Mouse (Mus musculus) cerebellum, postnatal 10 days (tissue): ENCODE measurements at regions not wholly inside any gene's neighbourhood (a gene's known extent, or its start where the extent isn't known, plus 50 kb on each side); places are given as distances from the start of the nearest gene placed in this dataset.

ENCODE experiments used
- DNase-seq, 2 experiments: peaks; one replicate each; pipeline ENCODE4 v3.0.0; 2021; ENCODE audit warnings: mixed read lengths in 2 of 2

- no peak for DNase-seq
Observed at GRCm38 (mm10) chr4:70160525-70161224, 249.6 kb downstream of the Cdk5rap2 start.

GRCm38 (mm10) chr4:70160062-70160461 is 250.2 kb downstream of the Cdk5rap2 start:
- DNase-seq, result no peak

GRCm38 (mm10) chr4:70153179-70153578 is 257.1 kb downstream of the Cdk5rap2 start:
- DNase-seq, result no peak

- no peak for DNase-seq
Observed at GRCm38 (mm10) chr4:70109011-70109410, 301.2 kb downstream of the Cdk5rap2 start.

- DNase-seq, result peak; percentile 51 to 62
Observed at GRCm38 (mm10) chr4:70105776-70106175, 304.5 kb downstream of the Cdk5rap2 start.

- peak; percentile 24 to 31 for DNase-seq
Observed at GRCm38 (mm10) chr4:70097353-70097752, 312.9 kb downstream of the Cdk5rap2 start.

- DNase-seq, result peak; percentile 30 to 54
Observed at GRCm38 (mm10) chr4:70078206-70078605, 332.0 kb downstream of the Cdk5rap2 start.

GRCm38 (mm10) chr4:70062516-70062915 is 347.7 kb downstream of the Cdk5rap2 start:
- no peak for DNase-seq

GRCm38 (mm10) chr4:70058831-70059544 is 351.3 kb downstream of the Cdk5rap2 start:
- DNase-seq, result peak; percentile 80 to 84

- no peak for DNase-seq
Observed at GRCm38 (mm10) chr4:70053136-70053535, 357.1 kb downstream of the Cdk5rap2 start.

- no peak for DNase-seq
Observed at GRCm38 (mm10) chr4:70038241-70038640, 372.0 kb downstream of the Cdk5rap2 start.

GRCm38 (mm10) chr4:70035912-70036311 is 374.3 kb downstream of the Cdk5rap2 start:
- DNase-seq, result peak; percentile 51 to 72

GRCm38 (mm10) chr4:70032497-70032896 is 377.7 kb downstream of the Cdk5rap2 start:
- DNase-seq, result no peak

- no peak for DNase-seq
Observed at GRCm38 (mm10) chr4:70026848-70027247, 383.4 kb downstream of the Cdk5rap2 start.

- DNase-seq, result no peak
Observed at GRCm38 (mm10) chr4:70024838-70025376, 385.3 kb downstream of the Cdk5rap2 start.

GRCm38 (mm10) chr4:70020905-70021470 is 389.3 kb downstream of the Cdk5rap2 start:
- DNase-seq, result no peak

- peak in 1 of 2 experiments; percentile 10 for DNase-seq
Observed at GRCm38 (mm10) chr4:70012220-70012580, 398.0 kb downstream of the Cdk5rap2 start.

GRCm38 (mm10) chr4:70011491-70012219 is 398.6 kb downstream of the Cdk5rap2 start:
- DNase-seq, result peak; percentile 8 to 14

GRCm38 (mm10) chr4:70010466-70010865 is 399.8 kb downstream of the Cdk5rap2 start:
- no peak for DNase-seq

- DNase-seq, result no peak
Observed at GRCm38 (mm10) chr4:70004966-70005365, 405.3 kb downstream of the Cdk5rap2 start.

GRCm38 (mm10) chr4:69993226-69993625 is 417.0 kb downstream of the Cdk5rap2 start:
- DNase-seq, result no peak

GRCm38 (mm10) chr4:69974208-69974607 is 436.0 kb downstream of the Cdk5rap2 start:
- DNase-seq, result peak in 1 of 2 experiments; percentile 8

GRCm38 (mm10) chr4:69973566-69973965 is 436.7 kb downstream of the Cdk5rap2 start:
- no peak for DNase-seq
